Mouse (Mus musculus): ENCODE measurements around the gene Snrnp200. TPM values are rescaled to one million over a fixed set of nuclear protein-coding genes. Genes with fewer than 3 reads are reported as not detected.

Gene Snrnp200
- polyA plus RNA-seq, 1 experiment from 2014 or later = 13.5 TPM

DNA sequence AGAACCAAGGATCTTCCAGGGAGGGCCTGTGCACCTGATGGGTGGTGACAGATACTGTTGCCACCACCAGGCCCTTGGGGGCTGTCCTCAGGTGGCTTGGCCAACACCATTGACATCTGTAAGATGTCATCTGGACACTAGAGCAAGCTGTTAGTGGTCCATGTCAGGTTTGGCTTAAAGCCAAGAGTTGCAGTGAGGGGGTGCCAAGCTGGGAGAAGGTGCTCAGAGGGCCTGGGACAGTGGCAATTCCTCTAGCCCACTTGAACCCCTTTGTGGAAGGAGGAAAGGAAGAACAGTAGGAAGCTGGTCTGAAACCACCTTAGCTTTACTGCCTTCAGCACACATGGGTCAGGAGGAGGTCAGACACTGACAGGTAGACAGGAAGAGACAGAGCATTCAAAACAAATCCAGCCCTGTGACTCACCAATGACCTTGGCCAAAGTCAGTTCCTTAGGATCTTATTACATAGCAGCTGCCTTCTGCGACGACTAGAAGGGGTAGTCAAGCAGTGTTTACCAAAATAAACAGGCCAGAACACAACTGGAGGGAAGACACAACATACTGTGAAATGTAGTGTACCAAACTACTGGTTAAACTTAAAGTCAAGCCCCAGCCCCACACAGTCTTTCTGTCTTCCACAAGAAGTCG, 43.8 kb downstream of the Snrnp200 start:
- WGBS (ENCODE audit: insufficient replicate concordance) = 74% methylated on average over 3 of the region's 3 CpGs
- Histone ChIP-seq H3K9ac (replicated peaks) (no peak overlapping the region), H3K27ac (ENCODE audit: low read depth) (no peak overlapping the region), H3K9me3 (ENCODE audit: low read length) (no peaks in the 10 kb centered on the region), H3K27me3 (ENCODE audit: insufficient read depth, low read length) (no peaks in the 10 kb centered on the region), H3K4me2 (ENCODE audit: low read depth, low read length) (no peak overlapping the region), H3K36me3 (replicated peaks; ENCODE audit: insufficient read depth, low read length) (peaks cover 17% of the 10 kb centered on the region), H3K4me3 (ENCODE audit: low read depth, low read length) (no peak overlapping the region), H3K4me1 (ENCODE audit: insufficient read depth) (peaks cover 20% of the 10 kb centered on the region)
- ATAC-seq = no peak
- DNase-seq = no peak
- TF ChIP-seq CTCF (IDR thresholded peaks at IDR 0.05; ENCODE audit: low read depth) (no peak), EP300 (IDR thresholded peaks at IDR 0.05; ENCODE audit: low read depth) (no peak)

- no peak overlapping the region for H3K9ac ChIP-seq (replicated peaks)
- DNase-seq = no peak
- no peak overlapping the region for H3K27ac ChIP-seq (ENCODE audit: low read depth)
- TF ChIP-seq CTCF (IDR thresholded peaks at IDR 0.05; ENCODE audit: low read depth) (no peak), EP300 (IDR thresholded peaks at IDR 0.05; ENCODE audit: low read depth) (no peak)
- H3K9me3 ChIP-seq (ENCODE audit: low read length) = no peaks in the 10 kb centered on the region
- H3K4me2 ChIP-seq (ENCODE audit: low read depth, low read length) = no peak overlapping the region
- no peak overlapping the region for H3K4me3 ChIP-seq (ENCODE audit: low read depth, low read length)
- H3K4me1 ChIP-seq (ENCODE audit: insufficient read depth) = peaks cover 20% of the 10 kb centered on the region
- WGBS (ENCODE audit: insufficient replicate concordance) = 82% methylated on average over 5 of the region's 5 CpGs
- no peak for ATAC-seq
- H3K36me3 ChIP-seq (replicated peaks; ENCODE audit: insufficient read depth, low read length) = peaks cover 24% of the 10 kb centered on the region
- no peaks in the 10 kb centered on the region for H3K27me3 ChIP-seq (ENCODE audit: insufficient read depth, low read length)
Measured at GRCm38 (mm10) chr2:127252787-127253186, 44.6 kb downstream of the Snrnp200 start.

DNA sequence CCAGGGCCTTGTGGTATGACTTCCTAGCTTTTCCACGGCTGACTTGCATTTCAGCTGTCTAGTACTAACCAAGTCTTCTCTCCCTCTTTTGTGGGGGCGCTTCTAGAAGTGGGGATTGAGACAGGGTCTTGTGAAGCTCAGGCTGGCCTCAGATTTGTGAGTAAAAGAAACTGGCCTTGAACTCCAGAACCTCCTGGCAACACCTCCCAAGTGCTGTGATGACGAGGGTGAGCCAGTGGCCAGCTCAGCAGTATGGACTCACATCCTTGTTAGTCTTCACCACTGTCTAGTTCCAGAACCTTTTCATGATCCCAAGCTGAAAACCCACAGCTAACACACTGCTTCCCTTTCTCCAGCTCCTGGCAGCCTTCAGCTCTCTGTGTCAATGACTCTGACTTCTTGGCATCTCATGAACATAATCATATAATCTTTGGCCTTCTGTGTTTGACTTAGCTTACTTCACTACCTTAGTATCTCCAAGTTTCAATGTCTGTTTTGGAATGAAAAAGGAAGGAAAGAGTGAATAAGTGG, 46.5 kb downstream of the Snrnp200 start:
- no peak overlapping the region for H3K4me3 ChIP-seq (ENCODE audit: low read depth, low read length)
- ATAC-seq (no peak), DNase-seq (no peak)
- no peaks in the 10 kb centered on the region for H3K27me3 ChIP-seq (ENCODE audit: insufficient read depth, low read length)
- H3K9me3 ChIP-seq (ENCODE audit: low read length) = no peaks in the 10 kb centered on the region
- WGBS (ENCODE audit: insufficient replicate concordance) = 82% methylated on average over 3 of the region's 3 CpGs
- no peak overlapping the region for H3K27ac ChIP-seq (ENCODE audit: low read depth)
- peaks cover 42% of the 10 kb centered on the region for H3K36me3 ChIP-seq (replicated peaks; ENCODE audit: insufficient read depth, low read length)
- peaks cover 9% of the 10 kb centered on the region for H3K4me1 ChIP-seq (ENCODE audit: insufficient read depth)
- TF ChIP-seq EP300 (IDR thresholded peaks at IDR 0.05; ENCODE audit: low read depth) = no peak
- H3K9ac ChIP-seq (replicated peaks) = no peak overlapping the region
- no peak overlapping the region for H3K4me2 ChIP-seq (ENCODE audit: low read depth, low read length)

DNA sequence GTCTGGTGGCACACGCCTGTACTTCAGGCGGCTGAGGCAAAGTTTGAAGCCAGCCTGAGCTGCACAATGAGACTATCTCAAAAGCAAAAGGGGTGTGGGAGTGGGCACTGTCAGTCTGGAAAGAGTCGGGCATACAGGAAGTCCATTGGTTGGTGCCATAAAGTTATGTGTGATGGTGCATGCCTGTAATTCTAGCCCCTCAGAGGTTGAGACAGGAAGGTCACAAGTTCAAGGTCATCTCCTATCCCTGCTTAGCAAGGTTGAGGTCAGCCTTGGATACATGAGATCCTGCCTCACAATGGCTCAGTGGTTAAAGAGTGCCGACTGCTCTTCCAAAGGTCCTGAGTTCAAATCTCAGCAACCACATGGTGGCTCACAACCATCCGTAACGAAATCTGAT, 47.1 kb downstream of the Snrnp200 start:
- DNase-seq = no peak

GRCm38 (mm10) chr2:127259340-127259739, 51.2 kb downstream of the Snrnp200 start:
- WGBS (ENCODE audit: insufficient replicate concordance) = 78% methylated on average over 5 of the region's 5 CpGs
- no peak for DNase-seq
- TF ChIP-seq EP300 (IDR thresholded peaks at IDR 0.05; ENCODE audit: low read depth) = no peak
- no peak for TF ChIP-seq CTCF (IDR thresholded peaks at IDR 0.05; ENCODE audit: low read depth)
- Histone ChIP-seq H3K4me3 (ENCODE audit: low read depth, low read length) (no peak overlapping the region), H3K4me2 (ENCODE audit: low read depth, low read length) (no peak overlapping the region), H3K27ac (ENCODE audit: low read depth) (no peak overlapping the region), H3K9ac (replicated peaks) (no peak overlapping the region), H3K9me3 (ENCODE audit: low read length) (no peaks in the 10 kb centered on the region), H3K4me1 (ENCODE audit: insufficient read depth) (0 out of 2 replicates have a peak, but pooled peaks cover 4% of the 10 kb centered on the region), H3K27me3 (ENCODE audit: insufficient read depth, low read length) (no peaks in the 10 kb centered on the region), H3K36me3 (replicated peaks; ENCODE audit: insufficient read depth, low read length) (peaks cover 43% of the 10 kb centered on the region)
- no peak for ATAC-seq

More for the DNA sequence above, 47.1 kb downstream of the Snrnp200 start:
- Histone ChIP-seq H3K4me2 (ENCODE audit: low read depth, low read length) (no peak overlapping the region), H3K4me1 (ENCODE audit: insufficient read depth) (peaks cover 8% of the 10 kb centered on the region; the same call in 1 of the 2 replicates), H3K27me3 (ENCODE audit: insufficient read depth, low read length) (no peaks in the 10 kb centered on the region), H3K9me3 (ENCODE audit: low read length) (no peaks in the 10 kb centered on the region), H3K9ac (replicated peaks) (no peak overlapping the region), H3K4me3 (ENCODE audit: low read depth, low read length) (no peak overlapping the region), H3K36me3 (replicated peaks; ENCODE audit: insufficient read depth, low read length) (peaks cover 46% of the 10 kb centered on the region), H3K27ac (ENCODE audit: low read depth) (no peak overlapping the region)
- no peak for ATAC-seq
- TF ChIP-seq CTCF (IDR thresholded peaks at IDR 0.05; ENCODE audit: low read depth) (no peak), EP300 (IDR thresholded peaks at IDR 0.05; ENCODE audit: low read depth) (no peak)
- 82% methylated on average over 6 of the region's 6 CpGs for WGBS (ENCODE audit: insufficient replicate concordance)

GRCm38 (mm10) chr2:127262480-127262879, 54.3 kb downstream of the Snrnp200 start:
- TF ChIP-seq CTCF (IDR thresholded peaks at IDR 0.05; ENCODE audit: low read depth) (no peak), EP300 (IDR thresholded peaks at IDR 0.05; ENCODE audit: low read depth) (no peak)

More at GRCm38 (mm10) chr2:127262480-127262879, 54.3 kb downstream of the Snrnp200 start:
- DNase-seq = no peak
- Histone ChIP-seq H3K9ac (replicated peaks) (no peak overlapping the region), H3K36me3 (replicated peaks; ENCODE audit: insufficient read depth, low read length) (peaks cover 25% of the 10 kb centered on the region), H3K27me3 (ENCODE audit: insufficient read depth, low read length) (no peaks in the 10 kb centered on the region), H3K27ac (ENCODE audit: low read depth) (no peak overlapping the region), H3K4me2 (ENCODE audit: low read depth, low read length) (no peak overlapping the region), H3K4me1 (ENCODE audit: insufficient read depth) (0 out of 2 replicates have a peak, but pooled peaks cover 4% of the 10 kb centered on the region), H3K9me3 (ENCODE audit: low read length) (no peaks in the 10 kb centered on the region), H3K4me3 (ENCODE audit: low read depth, low read length) (no peak overlapping the region)
- ATAC-seq = no peak

Measured in liver, postnatal 0 days (tissue).